Mouse (Mus musculus) CD8-positive naive resting alpha-beta T cell, adult 2 months (primary cell): ENCODE data around the gene Xirp1.

Experiments used
- DNase-seq, 2 experiments: peaks; one replicate each; pipeline ENCODE4 v3.0.0; 2022; ENCODE audit warnings: low read depth in 2 of 2, low spot score in 2 of 2

Gene Xirp1

GRCm38 (mm10) chr9:120023086-120023811 lies at the start of gene Xirp1:
Xirp1 (minus strand) TSS chr9:120023598.
- DNase-seq = no peak

- peak; percentile 57 to 67 for DNase-seq
Observed at GRCm38 (mm10) chr9:120073169-120073568, 49.8 kb upstream of the Xirp1 start.

GRCm38 (mm10) chr9:120071251-120071650 lies 47.9 kb upstream of the Xirp1 start:
- DNase-seq = no peak

DNA sequence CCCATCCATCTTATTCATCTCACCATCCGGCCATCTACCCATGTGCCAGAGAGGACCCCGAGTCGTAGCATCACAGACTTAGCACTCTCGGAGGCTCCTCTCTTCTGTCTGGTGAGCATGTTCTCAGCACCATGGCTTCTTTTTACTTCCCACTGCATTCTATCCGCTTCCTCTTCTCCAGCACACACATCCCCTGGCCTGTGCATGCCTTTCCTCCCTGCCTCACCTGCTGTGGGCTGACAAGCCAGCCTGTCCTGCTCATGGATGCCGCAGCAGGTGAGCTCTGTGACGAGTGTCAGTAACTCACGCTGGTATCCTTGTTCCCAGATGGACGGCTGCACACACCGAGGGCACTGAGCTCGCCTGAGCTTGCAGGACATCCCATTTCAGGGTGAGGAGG lies 46.4 kb upstream of the Xirp1 start, which contains the start of gene Cx3cr1:
TSS of gene Cx3cr1 (minus strand) at position 101 of the 400 bp plus-strand sequence.
- DNase-seq = no peak

GRCm38 (mm10) chr9:120068047-120068446 lies 44.6 kb upstream of the Xirp1 start:
- DNase-seq = no peak

GRCm38 (mm10) chr9:120067609-120068008 lies 44.2 kb upstream of the Xirp1 start:
- no peak for DNase-seq

DNA sequence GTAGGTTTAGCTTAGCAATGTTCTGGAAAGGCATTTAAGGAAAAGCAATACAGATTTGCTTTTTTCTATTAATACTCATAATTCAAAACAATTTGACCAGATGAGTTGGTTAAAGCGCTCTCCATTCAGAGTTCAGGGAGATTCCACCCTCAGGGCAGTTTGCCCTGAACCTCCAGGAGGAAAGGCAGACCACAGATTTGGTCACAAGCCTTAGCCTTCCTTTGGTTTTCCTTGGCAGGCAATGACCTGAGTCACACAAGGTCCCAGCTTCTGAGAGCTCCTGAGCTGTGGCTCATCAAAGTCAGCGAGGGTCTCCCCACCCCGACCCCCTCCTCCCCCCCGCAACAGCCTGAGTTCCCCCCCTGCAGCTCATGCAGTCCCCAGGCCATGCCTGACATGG lies 40.9 kb upstream of the Xirp1 start:
- DNase-seq = no peak

DNA sequence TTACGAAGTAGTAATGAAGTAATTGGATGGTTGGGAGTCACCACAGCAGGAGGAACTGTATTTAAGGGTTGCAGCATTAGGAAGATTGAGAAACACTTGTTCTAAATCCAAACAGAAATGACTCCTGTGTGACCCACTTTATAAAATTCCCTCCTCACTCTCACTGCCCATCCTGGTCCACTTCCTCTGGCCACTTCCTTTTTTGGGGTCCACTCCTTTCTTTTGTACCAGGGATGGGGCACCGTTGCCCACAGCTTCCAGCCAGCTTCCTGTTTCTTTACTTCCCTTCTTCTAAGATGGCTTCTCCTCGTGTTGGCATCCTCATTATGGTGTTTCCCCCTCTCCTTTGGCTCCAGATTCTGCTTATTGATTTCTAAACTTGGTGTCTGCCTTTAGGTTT lies 35.3 kb upstream of the Xirp1 start:
- no peak for DNase-seq

DNA sequence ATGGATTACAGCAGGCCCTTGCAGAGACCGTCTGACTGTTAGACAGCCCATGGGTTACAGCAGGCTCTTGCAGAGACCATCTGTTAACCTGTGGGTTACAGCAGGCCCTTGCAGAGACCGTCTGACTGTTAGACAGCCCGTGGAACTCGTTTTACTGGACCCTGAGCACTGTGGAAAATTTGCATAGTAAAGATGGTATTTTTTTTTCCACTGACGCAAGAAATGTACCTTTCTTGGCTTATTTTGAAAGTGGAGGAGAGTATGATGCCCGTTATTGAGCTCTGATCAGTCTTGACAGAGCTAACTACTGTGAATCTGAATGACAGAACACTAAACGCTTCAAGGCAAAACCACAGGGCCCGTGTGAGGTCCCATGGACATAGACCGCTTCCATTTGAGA lies 32.8 kb upstream of the Xirp1 start:
- DNase-seq = no peak

DNA sequence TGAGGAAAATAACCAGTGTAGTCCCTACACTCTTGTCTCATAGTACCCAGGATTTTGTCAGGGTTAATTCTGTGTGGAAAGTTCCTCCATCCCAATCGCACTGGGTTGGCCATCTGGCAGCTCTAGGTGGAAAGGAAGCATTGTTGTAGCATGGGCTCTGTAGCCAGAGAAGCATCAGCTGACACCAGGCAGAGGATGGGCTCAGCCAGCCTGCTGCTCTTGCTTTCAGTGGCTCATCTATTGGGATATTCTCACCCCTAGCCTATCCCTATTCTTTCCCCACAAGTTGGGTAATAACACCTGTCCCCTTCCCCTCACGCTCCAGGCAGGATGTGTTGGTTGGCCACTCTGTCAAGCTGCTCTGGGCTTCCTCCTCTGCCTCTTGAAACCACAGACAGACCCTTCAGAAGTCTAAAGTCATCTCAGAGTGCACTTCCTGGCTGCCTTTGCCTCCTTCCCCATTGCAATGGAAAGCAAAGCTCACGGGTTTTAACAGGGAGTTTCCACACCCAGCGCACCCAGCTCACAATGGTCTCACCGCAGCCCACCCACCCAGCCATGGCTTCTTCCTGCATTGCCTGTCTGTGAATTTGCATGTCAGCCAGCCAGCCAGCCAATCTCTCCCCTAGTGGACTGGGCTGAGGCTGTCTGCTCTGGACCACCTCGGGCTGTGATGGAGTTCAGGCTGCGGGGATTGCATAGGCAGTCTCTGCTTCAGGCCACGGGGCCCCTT lies 31.3 kb upstream of the Xirp1 start:
- peak; percentile 36 to 52 for DNase-seq

- no peak for DNase-seq
Observed at GRCm38 (mm10) chr9:120049407-120049806, 26.0 kb upstream of the Xirp1 start.

GRCm38 (mm10) chr9:120048495-120048894 lies 25.1 kb upstream of the Xirp1 start:
- no peak for DNase-seq

- DNase-seq = no peak
Observed at GRCm38 (mm10) chr9:120043115-120043514, 19.7 kb upstream of the Xirp1 start.

GRCm38 (mm10) chr9:120037414-120037813 lies 14.0 kb upstream of the Xirp1 start:
- no peak for DNase-seq

- no peak for DNase-seq
Observed at GRCm38 (mm10) chr9:120034375-120034774, 11.0 kb upstream of the Xirp1 start.

DNA sequence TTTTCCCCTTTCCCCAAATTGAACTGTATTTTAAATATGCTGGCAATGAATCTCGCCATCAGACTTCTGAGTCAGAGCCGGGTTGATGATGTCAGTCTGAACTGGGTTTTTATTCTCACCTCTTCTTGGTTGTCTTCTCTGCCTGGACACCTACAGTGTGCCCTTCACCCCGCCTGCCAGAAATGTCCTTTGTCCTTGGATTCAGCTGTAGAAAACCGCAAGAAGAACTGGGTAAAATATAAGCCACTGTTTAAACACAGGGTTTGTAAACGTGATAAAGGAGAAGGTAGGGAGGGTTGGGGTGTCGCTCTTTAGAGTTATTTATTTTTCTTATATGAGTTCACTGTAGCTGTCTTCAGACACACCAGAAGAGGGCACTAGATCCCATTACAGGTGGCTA lies 9.3 kb upstream of the Xirp1 start:
- no peak for DNase-seq

DNA sequence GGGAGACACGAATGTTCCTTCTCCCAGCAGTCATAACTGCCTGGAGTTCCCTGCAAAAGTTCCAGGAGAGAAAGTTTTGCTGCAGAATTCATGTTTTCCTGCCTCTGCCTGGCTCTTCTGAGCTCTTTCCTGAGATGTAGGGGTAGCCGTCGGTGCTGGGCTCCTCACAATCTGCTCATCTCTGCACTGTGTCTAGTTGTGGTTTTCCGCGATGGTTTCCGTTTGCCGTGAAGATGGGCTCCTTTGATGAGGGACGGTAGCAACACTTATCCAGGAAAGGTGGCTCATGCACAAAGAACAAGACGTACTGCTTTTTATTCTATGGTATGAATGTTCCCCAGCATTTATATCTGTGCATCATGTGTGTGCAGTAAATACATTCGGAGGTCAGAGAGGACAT lies 7.0 kb upstream of the Xirp1 start:
- DNase-seq = peak; percentile 48 to 55

- no peak for DNase-seq
Observed at GRCm38 (mm10) chr9:120029880-120030279, 6.5 kb upstream of the Xirp1 start.

DNA sequence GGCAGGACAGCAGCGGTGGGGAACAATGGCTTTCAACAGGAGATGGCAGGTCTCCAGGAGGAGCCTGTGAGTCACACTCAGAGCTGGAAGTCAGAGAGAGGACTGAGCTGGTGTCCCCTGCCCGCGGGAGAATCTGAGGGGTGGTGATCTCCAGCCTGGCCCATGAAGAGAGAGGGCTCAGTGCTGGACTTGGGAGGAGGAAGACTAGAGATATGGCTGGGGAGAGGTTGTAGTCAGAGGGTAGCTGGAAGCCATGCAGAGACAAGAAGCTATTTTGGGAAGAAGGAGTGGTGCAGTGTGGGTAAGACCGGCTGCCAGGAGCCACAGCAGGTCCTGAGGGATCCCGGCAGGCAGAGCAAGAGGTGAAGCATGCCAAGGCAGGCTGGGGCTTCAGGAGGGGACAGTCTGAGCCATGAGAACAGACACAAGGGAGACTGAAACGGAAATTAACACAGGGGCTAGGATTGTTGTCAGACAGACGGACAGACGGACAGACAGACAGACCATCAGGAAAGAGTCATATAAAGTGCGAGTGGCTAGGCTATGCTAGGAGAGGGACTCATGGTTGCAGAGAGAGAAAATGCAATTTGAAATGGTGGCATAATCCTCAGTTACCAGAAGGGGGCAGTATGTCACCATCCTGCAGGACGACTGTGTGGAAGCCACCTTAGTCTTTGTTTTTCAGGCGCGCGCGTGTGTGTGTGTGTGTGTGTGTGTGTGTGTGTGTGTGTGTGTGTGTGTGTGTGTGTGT lies 4.2 kb upstream of the Xirp1 start:
- DNase-seq = peak; percentile 58 to 67

DNA sequence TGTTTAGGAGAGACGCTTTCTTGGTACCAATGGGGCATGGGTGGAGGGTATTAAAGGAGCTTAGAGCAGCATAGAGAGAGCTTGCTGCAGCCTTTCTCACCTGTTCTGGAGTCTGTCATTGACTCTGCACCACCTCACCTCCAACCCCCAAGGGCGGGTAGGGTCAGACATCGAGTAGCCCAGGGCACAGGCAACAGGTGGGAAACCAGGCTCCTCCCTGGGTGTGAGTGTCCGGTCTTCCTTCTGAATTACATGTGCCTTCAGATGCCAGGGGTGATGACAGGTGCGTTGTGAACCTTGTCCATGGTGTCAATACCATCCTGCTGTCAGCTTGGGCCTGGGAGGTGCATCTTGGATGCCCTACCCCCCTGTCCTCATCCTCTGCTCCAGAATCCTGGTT lies 1.2 kb upstream of the Xirp1 start:
- no peak for DNase-seq

DNA sequence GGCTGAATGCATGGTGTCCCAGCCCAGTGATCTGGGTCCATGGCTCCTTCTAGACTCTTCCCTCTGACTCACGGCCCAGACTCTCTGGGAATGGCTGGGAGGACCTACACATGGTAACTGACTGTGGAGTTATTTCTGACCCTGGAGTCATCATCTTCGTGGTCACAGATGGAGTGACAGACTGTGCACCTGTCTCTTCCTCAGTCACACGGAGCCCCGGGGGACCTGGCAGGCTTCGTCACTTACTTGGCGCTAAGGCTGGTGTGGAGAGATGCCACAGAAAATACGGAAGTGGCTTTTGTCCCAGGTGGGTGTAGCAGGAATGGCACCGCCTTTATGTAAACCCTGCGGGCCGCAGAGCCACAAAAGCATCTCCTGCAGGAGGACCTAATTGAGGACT lies 773 bp upstream of the Xirp1 start:
- DNase-seq = no peak

DNA sequence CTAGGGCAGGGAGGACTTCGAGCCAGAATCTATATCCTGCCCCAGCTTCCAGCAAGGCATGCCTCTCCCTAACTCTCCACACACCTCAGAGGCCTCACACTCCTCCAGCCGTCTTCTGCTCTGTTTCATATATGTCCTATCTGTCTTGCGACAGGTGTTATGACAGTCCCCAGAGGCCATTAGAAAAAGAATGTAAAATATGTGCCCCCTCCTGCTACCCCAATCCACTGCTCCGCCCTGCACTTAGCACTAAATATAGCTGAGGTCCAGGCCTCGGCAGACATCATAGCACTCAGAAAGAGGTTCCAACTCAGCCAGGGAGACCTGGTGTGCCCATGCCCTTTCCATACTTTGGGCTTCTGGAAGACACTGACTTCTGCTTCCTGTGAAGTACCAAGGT lies 2.2 kb downstream of the Xirp1 start:
- DNase-seq = no peak
